Mouse (Mus musculus): ENCODE results near the gene Sparc.
"Not testable (repeated sequence)": the region's sequence is repeated elsewhere in the genome, so short reads cannot be mapped to it uniquely, and the experiment has no call there.

The Sparc gene

DNA sequence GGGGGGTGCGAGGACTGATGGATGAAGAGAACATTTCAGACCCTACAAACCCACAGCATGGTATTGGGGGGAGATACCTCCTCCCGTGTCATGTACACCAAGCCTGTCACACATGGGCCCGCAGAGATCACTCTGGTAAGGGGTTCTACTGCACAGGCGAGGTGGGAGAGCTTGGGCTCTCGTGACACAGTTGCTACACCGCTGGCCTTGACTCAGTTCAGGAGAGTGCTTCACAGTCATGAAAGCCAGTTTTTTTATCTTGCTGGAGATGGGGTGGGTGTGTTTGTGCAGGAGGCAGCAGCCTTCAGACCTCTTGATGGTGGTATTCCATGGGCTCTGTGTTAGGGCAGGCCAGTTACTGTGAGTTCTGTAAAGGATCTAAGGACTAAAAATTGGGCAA is 13.1 kb upstream of the Sparc start:
- DNase-seq (ENCODE audit: low spot score in 2 of 2) = no peak

DNA sequence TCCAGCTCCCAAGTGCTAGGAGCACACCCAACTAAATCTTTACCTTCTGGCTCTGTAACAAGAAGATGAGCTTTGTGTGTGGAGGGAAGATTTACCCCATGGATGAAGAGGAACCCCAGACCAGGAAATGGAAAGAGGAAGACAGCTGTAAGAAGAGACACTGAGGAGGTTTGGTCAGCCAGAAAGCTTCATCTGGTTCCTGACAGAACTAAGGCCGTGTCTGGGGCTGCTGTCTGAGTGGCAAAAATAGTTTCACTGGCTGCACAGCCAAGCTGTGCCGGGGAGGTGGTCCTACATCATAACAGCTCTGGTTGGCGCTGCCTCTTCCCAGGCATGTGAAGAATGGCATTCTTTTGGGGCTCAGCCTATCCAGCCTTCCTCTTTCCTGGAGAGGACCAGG is 10.0 kb upstream of the Sparc start:
- no peak for DNase-seq (ENCODE audit: low spot score in 2 of 2)

- no peak for DNase-seq (ENCODE audit: low spot score in 2 of 2)
Measured at GRCm38 (mm10) chr11:55429973-55430372, 7.0 kb upstream of the Sparc start.

DNA sequence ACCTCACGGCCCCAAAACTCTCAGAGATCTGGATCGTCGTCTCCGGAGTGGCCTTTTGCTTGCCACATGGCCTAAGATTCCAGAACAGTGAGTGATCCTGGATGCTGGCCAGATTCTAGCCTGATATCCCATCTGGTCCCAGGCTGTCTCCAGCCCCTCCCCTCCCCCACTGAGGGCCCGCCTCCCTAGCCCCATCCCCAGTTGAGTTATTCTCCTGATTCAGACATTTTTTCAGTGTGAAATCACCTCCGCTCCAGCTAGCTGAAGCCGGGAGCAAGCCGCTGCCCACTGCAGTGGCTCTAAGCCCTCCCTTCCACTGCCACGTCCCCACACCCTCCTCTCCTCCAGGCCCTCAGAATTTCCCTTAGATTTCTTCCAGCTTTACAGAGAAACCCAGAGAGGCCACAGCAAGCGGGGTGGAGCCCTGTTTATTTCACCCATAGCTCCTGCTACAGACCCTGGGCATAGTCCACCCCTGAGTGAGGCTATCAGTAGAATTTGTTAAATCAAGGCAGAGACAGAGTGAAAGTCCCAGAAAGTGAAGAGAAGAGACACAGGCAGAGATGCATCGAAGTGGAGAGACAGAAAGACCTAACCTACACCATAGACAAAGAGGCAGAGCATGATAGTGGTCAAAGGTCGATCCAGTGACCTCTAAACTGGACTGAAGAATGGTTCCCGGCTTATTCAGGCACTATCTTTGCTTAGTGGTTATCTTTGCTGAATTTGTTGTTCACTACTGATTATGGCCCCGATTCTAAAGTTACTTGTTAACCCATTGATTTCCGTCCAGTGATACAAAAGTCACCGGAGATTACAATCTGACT is 5.4 kb upstream of the Sparc start:
- DNase-seq (ENCODE audit: low spot score in 2 of 2) = no peak

DNA sequence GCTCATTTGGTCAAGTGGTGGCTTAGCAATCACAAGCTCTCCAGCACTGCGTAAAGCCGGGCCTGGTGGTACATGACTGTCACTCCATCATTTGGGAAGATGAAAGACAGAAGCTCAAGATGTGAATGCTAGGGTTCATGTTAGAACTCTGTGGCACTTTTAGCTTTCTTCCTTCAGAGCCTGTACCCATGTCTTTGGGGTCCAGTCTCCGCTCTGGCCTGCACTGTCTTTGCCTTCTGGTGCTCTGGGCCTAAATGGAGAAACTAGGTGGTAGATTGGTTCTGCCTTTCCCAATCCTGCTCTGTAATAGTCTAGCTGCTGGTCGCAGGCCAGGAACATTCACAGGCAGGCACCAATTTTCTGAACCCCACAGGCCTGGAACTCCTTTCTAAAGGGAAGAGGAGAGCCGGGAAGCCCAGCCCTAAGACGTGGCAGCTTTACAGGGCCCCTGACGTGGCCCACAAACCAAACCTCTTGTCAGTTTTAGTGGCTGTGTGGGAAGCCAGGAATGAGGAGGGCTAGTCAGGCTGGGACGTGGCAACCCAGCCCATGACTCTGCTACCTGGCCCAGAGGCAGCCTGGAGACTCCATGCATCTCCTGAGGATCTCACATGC is 1.9 kb upstream of the Sparc start:
- no peak for DNase-seq (ENCODE audit: low spot score in 2 of 2)

DNA sequence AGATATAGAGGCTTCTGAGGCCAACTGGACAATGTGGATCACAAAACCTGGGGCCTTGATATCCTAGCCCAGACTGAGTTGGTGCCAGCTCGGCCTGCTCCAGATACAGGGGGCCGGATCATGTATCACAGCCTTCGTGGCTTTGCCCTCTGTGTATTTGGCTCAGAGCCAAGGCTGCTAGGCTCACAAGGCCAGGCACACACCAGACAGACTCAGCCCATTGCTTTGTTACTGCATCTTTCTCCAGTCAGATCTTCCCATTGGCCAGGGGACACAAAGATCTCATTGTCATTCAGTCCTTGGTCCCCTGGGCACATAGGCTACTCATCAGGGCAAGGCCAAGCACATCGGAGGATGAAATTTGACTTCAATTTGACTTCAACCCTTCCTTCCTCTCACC is 773 bp upstream of the Sparc start:
- DNase-seq (ENCODE audit: low spot score in 2 of 2) = no peak

DNA sequence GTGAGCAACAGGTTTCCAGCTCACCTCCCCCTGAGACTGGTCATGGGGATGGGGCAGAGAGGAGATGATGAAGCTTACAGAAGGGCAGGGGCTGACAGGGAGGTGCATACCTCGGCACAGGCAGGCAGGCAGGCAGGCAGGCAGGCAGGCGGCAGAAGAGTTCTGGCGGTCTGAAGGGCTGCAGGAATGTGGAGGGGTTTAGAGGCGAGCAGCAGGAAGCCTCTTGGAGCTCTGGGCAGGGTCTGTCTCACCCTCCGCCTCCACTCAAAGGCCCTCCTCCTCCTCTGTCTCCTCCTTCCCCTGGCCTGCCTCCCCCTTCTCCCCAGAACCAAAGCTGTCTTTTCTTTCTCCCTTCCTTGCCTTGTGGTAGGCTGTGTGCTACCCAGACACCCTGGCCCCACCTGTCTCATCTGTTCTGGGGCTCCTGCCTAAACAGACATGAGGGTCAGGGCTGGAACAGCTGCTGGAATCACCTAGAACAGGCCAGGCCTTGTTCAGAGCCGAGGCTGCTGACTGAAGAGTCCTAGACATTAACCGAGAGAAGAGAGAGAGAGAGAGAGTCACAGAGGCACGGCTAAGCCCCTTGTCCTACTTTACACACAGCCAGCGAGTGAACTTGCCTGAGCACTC is 3.2 kb downstream of the Sparc start:
- DNase-seq (ENCODE audit: low spot score in 2 of 2) = no peak

GRCm38 (mm10) chr11:55419296-55419677 is 3.7 kb downstream of the Sparc start:
- peak; percentile 10 to 22 for DNase-seq (ENCODE audit: low spot score in 2 of 2)

DNA sequence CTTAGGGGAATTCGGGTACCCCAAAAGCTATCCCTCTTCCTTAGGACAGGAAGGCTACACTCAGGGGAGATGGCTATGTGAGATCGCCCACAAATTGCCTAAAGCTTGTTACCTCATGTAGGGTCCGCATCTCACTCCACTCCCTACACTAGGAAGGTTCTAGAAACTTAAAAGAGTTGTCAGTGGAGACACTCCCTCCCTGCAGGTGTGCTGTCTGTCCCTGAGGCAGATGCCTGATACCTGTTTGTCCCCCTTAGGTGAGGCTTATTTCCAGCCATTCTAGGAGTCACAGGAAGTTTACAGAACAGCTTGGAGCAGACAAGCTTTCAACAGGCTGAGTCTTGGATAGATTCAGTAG is 4.3 kb downstream of the Sparc start:
- no peak for DNase-seq (ENCODE audit: low spot score in 2 of 2)

- no peak for DNase-seq (ENCODE audit: low spot score in 2 of 2)
Measured at GRCm38 (mm10) chr11:55417898-55418703, 4.9 kb downstream of the Sparc start.

GRCm38 (mm10) chr11:55416609-55417265 is 6.2 kb downstream of the Sparc start:
- no peak for DNase-seq (ENCODE audit: low spot score in 2 of 2)

DNA sequence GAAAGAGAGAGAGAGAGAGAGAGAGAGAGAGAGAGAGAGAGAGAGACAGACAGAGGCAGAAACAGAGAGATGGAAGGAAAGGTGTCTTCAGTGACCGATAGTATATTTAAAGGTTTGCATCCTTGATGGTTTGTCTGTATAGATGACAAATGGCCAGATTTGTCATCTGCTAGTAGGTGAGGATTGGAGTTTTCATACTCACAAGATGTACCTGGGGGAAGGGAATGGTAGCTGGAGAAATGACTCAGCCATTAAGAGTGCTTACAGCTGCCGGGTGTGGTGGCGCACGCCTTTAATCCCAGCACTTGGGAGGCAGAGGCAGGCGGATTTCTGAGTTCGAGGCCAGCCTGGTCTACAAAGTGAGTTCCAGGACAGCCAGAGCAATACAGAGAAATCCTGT is 7.3 kb downstream of the Sparc start:
- DNase-seq (ENCODE audit: low spot score in 2 of 2) = not testable (repeated sequence)

GRCm38 (mm10) chr11:55415036-55415704 is 7.8 kb downstream of the Sparc start:
- no peak for DNase-seq (ENCODE audit: low spot score in 2 of 2)

GRCm38 (mm10) chr11:55414314-55414713 is 8.7 kb downstream of the Sparc start:
- no peak for DNase-seq (ENCODE audit: low spot score in 2 of 2)

DNA sequence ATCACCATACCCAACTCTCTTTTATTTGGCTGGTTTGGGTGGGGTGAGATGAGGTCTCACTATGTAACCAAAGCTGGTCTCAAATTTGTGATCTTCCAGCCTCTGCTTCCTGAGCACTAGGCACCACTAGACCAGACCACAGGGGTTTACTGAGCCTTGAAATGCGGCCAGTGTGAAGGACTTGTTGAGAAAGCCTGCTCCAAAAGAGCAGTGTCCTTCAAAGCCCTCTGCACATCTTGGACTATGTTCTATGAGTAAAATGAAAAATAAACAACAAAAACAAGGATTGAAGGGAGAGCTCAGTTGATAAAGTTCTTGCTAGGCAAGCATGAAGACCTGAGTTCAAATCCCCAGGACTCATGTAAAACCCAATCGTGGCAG is 9.6 kb downstream of the Sparc start:
- DNase-seq (ENCODE audit: low spot score in 2 of 2) = no peak

DNA sequence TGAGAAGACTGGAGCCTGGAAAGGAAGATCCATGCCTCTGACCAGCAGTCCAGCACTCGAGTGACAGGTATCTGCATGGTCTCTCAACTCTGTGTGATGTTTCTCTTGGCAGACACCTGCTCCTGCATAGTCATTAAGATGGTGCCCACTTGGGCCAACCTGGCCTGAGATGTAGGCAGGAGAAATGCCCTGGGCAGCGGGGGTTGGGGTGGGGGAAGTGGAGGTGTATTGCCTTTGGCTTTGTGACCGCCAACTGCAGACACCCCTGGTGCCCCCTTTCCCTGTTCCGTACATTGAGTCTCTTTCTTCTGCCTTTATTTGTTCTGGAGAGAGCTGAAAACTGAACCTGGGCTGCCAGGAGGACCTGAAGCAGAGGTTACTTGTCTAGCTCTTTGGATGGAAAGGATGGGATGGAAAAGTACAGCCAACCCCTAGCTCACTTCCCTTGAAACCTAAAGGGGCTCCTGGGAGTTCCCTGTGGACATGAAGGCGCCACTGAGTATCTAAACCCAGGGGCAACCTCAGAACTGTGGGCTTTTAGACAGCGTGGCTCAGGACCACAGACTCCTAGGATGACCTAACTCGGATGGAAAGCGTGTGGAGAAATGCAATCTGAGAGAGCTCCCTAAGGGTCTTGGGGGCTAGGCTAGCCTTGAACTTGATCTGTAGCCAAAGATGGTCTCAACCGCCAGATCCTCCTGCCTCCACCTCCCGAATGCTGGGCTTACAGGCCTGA is 10.1 kb downstream of the Sparc start:
- DNase-seq (ENCODE audit: low spot score in 2 of 2) = no peak

- no peak for DNase-seq (ENCODE audit: low spot score in 2 of 2)
Measured at GRCm38 (mm10) chr11:55412034-55412433, 10.9 kb downstream of the Sparc start.

DNA sequence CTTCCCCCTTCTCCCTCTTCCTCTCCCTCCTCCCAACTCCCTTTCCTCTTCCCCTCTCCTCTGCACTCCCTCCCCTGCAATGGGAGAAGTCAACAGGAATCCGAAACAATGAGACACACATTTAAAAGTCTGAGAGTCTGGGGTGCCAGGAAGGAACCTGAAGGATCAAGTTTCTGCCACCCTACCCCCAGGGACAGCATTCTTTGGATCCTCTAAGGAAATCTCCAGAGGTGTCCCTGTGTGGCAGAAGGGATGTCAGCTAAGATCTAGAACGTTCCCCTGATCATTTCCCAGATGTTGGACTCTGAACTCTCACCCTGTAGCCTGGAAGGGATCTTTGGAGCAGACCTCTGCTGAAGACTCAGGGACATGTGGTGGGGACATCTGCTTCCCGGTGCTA is 12.5 kb downstream of the Sparc start:
- DNase-seq (ENCODE audit: low spot score in 2 of 2) = no peak

DNA sequence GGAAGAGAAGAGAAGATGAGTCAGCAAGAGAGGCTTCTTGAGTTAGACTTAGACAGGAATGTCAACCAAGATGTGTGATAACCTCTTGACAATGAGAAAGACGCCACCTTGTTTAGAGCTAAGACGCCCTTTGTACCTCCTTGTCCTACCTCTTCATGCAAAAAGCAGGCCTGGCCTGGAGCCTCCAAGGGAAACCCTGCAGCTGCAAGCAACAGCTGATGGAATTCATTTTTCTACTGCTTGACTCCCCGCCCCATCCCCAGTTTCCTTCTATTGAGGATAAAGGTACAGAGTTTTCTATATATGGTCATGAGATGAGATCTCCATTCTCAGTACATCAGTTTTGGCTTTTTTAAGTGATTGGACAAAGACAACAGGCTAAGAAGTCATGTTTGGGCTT is 13.0 kb downstream of the Sparc start:
- no peak for DNase-seq (ENCODE audit: low spot score in 2 of 2)

- no peak for DNase-seq (ENCODE audit: low spot score in 2 of 2)
Measured at GRCm38 (mm10) chr11:55407133-55407532, 15.8 kb downstream of the Sparc start.

Measured in right cerebral cortex, postnatal 36 days (tissue).